Mouse (Mus musculus) liver, adult 2 months (tissue): ENCODE results near the gene Nhp2.
"Not testable (repeated sequence)": the region's sequence is repeated elsewhere in the genome, so short reads cannot be mapped to it uniquely, and the experiment has no call there.

Experiments used
- CTCF ChIP-seq: fragments of 200-500 bp; IDR thresholded peaks from 2 replicates; pipeline ENCODE4 v1.5.1; 2011; ENCODE audit warnings: low read depth, low read length, control low read depth
- POLR2A ChIP-seq: fragments of 200-500 bp; IDR thresholded peaks from 2 replicates; pipeline ENCODE4 v1.6.1; 2011; ENCODE audit warnings: low read length, control low read depth; ENCODE audit not compliant: insufficient read depth; ENCODE audit errors: extremely low read depth

DNA sequence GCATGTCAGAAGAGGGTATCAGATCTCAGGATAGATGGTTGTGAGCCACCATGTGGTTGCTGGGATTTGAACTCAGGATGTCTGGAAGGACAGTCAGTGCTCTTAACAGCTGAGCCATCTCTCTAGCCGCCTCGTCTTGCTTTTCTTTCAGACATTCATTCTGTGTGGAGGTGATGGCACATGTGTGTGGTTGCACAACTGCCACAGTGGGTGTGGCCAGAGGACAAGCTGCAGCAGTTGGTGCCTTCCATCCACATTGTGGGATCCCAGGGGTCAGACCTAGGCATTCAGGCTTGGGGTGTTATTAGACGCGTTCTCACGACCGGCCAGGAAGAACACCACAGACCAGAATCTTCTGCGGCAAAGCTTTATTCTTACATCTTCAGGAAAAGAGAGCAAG is 45.2 kb downstream of the Nhp2 start:
- not testable (repeated sequence) for TF ChIP-seq CTCF, POLR2A
